Mouse (Mus musculus) heart, adult 2 months (tissue): ENCODE results near the gene Pbsn.

Experiments used
- CTCF ChIP-seq: fragments of 200-600 bp; IDR thresholded peaks from 2 replicates; pipeline ENCODE4 v1.8.1; 2022; ENCODE audit warnings: antibody characterized with exemption, mild to moderate bottlenecking, moderate library complexity
- POLR2A ChIP-seq: fragments of 200-500 bp; IDR thresholded peaks from 2 replicates; pipeline ENCODE4 v1.6.1; 2011; ENCODE audit warnings: mild to moderate bottlenecking, low read depth, low read length, control low read depth; ENCODE audit not compliant: insufficient read depth

DNA sequence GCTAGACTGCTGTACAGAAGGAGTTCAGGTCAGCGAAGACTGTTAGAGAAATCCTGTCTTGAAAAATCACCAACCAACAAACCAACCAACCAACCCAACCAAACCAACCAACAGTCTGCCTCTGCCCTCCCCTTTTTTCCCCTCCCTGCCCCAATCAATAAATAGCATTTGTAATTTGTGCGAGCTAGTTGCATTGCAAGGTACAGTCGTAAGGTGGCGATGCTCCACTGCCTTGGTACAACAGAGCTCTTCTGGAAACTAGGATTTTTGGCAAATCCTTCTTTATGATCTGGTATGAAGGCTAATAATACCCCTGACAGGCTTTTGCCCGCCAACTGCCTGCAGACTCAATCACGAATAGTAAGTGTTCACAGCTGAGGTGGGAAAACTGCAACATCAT is 41.4 kb downstream of the Pbsn start:
- no peak for TF ChIP-seq POLR2A
- peak; percentile 39 for TF ChIP-seq CTCF
